Mouse (Mus musculus) layer of hippocampus, postnatal 25 days (tissue): ENCODE measurements around the gene Fam110a. TPM values are rescaled to one million over a fixed set of nuclear protein-coding genes. Genes with fewer than 3 reads are reported as not detected.

Experiments used
- DNase-seq, 2 experiments: peaks; one replicate each; pipeline ENCODE4 v3.0.0; 2022; ENCODE audit warnings: mixed read lengths in 2 of 2, low spot score in 1 of 2; ENCODE audit errors: extremely low spot score in 1 of 2
- total RNA-seq, 2 experiments: library from RNA; stranded (reverse); gene quantifications; 2 replicates each; pipeline ENCODE4 v1.2.3; 2021

The Fam110a gene
- total RNA-seq, 2 experiments from 2014 or later = 7.7 to 8.5 TPM

DNA sequence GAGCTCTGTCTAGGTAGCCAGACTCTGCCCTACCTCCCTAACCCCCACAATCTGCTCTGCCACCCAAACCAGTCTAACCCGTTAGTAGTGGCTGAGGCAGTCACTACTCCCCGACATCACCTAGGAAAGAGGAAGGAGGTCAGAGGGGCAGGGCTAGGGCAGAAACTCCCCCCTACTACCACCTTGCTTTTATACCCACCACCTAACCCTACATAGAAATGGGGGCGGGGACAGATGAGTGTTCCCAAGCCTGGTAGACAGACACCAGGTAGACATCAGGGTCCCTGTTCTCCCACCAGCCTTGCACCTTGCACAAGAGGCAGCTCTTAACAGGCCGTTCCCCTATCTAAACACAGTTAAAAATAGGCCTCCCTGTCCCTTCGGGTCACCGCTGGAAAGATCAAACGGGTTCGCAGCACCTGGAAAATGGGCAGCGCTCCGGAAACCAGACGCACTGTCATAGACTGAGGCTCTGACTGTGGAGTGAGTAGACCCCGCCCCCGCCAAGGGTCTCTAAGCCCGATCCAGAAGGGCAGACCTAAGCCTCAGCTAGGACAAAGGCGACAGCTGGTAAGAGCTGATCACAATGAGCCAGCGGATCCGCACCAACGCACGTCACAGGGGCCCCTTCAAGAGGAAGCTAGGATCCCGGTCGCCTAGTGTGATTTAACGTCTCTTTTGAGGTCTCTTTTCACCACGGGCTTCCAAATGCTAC lies 7.0 kb downstream of the Fam110a start:
- DNase-seq = no peak

DNA sequence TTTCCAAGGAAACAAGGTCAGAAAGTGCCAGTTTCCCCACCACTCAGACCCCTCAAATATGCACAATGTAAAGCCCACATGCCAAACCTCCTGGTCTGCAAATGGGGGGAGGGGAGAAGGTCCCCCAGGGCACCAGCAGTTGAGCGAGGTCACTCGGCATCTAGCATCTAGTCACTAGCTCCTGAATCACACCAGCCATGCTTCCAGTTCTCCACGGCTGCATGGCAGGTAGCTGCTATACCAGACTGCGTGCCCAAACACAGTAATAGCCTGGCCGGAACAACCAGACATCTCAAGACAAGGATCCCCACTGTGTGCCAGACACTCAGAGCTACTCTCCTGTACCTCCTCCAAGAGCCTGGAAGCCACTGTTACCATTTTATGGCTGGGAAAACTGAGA lies 8.3 kb downstream of the Fam110a start:
- DNase-seq = no peak

DNA sequence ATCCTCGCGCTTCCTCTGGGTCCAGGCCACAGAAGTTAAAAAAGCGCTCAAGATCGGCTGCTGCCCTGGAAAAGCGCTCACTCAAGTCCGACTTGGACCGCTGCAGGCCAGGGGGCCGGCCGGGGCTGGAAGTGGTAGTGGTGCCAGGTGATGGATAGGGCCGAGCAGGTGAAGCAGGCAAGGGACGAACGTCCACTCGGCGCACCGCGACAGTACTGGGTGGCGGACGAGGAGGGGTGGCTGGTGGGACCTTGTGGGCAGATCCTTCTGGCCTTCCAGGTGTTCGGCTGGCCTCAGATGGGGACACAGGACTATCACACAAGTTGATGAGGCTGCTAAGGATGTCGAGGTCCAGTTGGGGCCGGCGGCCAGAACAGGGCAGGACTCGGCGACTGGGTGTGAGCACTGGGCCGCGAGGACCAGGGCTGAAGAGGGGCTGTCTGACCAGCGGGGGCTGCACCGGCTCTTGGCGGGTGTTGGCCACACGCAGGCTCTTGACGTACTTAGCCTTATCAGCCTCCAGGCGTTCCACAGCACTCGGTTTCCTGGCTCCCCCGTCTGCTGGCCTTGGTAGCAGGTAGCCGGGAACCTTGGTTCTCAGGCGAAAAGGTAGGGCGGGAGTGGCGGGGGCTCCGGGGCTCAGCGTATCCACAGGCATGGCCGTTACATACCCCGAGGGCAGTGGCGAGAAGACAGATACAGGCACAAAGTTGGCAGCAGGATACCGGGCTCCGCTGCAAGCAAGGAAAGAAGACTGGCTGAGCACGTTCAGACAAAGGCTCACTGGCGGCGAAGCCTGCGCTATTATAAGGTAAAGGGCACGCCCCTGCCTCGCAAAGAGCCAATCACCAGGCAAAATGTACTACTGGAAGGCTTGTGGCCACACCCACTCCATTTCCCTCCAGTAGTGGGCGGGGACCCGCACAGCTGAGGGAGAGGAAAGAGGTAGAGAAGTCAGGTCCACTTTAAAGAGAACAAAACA lies 9.5 kb downstream of the Fam110a start:
- peak in 1 of 2 experiments; percentile 51 for DNase-seq

DNA sequence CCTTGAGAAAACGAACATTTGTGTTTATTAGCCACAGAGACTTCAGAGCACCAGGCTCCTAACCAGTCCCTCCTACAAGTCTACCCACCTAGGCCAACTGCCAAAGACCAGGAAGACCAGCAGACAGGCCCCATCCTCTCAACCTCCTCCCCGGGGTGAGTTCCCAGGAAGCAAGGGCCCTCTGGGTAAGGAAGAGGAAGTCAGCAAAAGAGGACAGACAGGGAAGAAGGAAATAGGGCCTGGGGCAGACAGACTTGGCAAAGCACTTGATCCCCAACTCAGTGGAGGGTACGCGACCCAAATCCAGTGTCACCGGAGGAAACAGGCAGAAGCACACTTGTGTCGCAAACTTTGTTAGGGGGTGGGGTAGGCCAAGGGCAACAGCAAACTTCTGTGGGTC lies 10.6 kb downstream of the Fam110a start:
- DNase-seq = no peak

DNA sequence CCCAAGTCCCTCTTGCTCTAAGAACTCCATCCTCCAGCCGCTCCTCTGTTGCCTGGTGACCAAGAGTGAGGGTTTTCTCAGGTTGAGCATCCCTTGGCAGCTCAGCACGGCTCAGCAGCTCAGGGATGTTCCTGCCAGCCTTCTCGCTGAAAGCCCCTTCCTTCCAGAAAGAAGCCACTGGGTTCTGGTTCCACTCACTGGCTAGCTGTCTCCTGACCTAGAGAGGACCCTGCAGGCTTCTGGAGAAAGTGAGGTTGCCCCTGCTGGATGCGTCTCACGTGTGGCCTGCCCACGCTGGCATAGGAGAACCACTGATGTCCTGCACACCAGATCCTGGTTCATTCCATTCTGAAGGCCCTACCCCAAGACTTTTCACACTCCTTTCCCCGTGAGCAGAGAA lies 11.0 kb downstream of the Fam110a start:
- DNase-seq = no peak

DNA sequence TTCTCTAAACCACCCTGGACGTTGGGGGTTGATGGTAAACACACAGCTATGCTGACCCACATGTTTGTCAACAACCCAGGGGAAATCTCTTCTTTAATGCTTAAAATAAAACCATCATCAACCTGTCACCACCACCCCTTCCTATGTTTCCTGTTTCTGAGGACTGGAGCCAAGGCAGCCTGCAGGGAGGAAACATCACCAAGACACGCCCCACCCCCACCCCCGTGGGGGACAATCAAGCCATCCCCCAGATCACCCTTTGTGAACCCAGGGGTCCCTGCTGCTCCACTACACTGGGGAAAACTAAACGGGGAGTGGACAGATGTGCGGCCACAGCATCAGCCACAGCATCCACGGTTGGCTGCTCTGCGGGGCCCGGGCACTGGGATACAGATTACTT lies 11.6 kb downstream of the Fam110a start:
- no peak for DNase-seq

DNA sequence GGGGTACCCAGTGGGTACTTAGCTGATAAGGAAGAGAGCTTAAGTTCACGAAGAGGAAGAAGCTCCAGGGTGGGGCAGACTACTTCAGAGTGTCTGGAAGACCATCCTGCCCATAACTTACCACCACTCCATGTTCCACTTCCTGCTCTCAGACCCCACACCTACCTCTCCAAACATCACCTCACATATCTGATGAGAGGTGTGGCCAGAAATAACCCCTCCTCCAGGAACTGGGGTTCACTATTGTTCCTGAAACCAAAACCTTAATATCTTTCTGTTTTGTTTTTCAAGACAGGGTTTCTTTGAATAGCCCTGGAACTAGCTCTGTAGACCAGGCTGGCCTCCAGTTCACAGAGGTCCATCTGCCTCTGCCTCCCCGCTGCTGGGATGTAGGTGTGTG lies 12.2 kb downstream of the Fam110a start:
- DNase-seq = no peak

DNA sequence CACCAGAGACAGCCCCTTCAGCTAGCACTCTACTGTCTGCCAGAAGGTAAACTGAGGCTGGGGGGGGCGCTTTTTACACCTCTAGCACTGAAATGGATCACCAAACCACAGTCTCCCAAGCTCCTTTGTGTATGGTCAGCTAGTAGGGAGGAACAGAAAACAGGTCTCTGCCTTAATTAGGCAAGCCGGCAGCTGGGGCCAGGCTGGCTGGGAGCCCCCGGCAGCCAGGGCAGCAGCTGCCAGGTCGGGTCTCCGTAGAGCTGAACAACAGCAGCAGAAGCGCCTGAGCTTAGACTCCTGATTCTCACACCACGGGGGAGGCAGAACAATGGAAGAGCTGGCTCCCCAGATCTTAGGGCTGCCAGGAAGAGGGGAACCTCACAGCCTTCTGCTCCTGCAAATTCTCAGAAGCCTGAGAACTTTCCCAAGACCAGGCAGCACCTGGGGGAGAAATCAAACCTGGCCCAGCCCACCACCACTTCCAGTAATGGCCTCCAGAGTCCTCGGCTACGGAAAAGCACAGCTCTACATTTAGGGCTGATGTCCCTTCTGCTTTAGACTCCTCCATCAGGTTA lies 12.8 kb downstream of the Fam110a start:
- no peak for DNase-seq

DNA sequence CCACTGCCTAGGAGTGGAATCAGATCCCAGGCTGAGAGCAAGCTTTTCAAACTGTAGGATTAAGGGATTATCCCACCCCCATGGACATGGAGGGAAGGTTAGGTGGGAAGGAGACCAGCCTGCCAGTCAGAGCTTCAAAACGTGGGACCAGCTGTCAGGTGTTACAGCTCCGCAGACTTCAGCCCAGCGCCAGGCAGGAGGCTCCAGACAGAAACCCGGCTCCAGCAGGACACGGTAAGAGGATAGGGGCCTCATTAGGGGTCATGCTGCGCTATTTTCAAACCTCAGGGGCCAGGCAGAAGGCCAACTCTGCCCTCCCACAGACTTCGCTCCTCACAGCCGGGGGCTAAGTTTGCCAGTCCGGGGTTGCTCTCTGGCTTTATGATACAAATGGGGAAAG lies 16.0 kb downstream of the Fam110a start:
- DNase-seq = no peak

DNA sequence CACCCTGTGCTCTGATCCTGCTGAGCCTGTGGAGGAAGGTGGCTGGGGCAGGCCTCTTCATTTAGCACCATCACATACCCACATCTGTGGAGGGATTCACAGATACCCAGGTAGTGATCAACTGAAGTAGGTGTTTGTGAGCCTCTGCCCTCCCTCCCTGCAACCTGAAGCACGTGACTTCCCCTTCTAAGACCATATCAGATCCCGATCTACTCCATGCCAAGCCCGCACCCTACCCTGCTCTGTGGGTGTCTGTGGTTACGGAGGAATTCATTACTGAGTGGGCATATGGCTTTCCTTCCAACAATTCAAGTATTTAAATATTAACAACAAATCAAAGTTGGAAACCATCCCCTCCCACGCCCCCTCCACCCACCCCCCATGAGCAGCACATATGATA lies 16.7 kb downstream of the Fam110a start:
- no peak for DNase-seq

DNA sequence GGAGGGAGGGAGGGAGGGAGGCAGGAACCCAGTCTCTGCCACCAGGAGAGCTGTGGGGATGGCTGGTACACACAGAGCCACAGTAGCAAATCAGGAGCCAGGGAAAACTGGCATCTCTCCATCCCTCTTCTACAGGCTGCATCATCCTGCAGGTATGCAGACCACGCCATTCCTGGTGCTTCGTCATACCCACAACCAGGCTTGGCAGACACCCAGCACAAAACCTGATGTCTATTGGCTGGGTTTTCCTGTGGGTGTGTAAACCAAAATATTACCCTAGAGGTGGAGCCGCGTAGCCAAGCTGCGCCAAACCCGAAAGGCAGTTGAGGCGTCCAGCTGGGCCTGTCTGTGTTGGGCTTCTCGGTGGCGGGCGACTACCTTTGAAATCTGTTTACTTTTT lies 17.5 kb downstream of the Fam110a start:
- peak; percentile 57 to 68 for DNase-seq

DNA sequence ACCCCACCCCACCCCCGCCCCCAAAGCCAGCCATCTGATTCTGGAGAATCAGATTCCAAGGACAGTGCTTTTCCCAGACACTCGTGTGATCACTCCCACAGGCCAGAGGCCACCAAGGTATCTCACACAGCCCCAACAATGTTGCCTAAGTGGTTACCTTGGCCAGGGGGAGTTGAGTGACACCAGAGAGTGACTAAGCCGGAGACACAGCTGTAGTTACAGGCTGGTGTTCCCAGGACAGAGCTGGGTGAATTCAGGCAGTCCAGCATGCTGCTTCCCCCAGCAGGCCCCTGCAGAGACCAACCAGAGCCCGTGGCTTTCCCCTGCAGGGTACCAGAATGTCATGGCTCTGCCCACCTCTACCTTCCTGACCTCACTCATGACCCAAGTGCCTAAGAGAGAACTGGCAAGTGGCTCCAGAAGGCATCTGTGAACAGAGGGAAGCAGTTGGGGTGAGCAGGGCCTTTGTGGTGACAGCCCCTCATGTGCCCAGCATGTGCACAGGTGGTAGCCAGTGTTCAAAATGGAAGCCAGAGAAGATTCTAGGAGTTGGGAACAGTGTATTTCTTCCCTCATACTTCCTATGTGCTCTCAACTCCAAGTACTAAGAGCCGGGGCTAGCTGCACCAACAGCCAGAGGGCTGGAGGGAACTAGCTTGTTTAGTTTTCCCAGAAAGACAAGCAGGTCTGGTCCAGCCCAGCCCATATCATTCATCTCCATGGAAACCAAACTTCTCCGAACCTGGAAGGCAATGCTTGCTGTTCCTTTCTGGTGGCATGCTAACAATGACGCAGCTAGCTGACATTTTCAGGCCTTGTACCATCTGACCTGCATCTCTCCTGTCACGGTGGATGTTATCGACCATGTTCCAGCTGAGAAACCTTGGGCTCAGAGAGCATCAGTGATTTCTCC lies 18.5 kb downstream of the Fam110a start:
- DNase-seq = no peak

DNA sequence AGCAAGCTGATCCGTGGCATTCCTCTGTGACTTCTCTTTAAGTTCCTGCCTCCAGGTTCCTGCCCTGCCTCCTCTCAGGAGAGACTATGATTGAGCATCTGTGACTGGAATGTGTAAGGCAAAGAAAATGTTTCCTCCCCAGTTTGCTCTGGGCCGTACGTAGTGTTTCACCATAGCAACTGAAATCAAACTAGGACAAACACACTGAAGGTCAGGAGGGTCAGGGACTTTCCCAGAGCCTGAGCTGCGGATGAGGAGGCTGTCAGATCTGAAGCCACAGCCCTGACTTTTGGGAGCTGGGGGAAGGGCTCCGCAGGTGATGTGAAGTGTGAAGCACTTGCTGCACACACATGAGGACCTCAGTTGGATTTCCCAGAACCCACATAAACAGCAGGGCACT lies 20.7 kb downstream of the Fam110a start:
- no peak for DNase-seq

DNA sequence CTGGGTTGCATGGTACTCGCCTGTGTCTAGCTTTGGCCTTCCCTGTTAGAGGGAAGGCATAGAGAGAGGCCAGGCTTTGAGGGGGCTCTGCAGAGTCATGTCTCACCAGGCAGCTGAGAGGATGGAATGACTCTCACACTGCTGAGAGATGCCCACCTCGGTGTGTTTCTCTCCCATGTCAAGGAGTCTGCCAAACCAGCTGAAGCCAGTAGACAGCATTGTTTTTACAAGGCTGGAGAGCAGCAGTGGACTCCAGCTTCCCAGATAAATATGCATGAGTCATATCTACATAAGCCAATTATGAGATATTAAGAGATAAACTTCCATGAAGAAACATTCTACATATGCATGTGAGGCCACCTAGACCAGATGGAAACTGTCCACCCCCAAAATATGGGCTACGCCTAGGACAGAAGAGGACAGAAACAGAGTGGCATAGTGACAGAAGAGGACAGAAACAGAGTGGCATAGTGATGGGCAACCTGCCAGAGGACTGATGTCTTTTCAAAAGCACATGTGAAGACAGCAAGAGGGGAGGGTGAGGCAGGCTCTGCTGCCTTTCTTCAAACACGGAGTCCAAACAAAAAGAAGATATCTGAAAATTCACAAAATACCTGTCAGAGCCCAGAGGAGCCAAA lies 23.4 kb downstream of the Fam110a start:
- no peak for DNase-seq

DNA sequence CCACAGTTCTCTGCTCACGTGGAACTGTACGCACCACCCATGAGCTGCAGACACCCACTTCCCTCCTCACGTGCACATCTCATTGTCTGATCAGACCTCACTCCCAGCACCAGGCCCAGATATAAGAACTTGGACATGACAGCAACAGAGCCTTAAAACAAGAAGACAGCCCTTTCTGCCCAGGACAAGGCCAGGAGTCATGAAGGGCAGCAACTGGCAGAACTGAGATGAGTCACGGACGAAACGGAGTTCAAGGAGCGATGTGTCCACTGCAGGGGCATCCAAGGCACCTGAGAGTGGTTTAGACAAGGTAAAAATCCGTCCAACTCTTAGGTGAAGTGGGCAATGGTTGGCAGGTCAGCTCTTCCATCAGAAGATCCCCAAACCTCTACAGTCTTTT lies 26.4 kb downstream of the Fam110a start:
- no peak for DNase-seq

DNA sequence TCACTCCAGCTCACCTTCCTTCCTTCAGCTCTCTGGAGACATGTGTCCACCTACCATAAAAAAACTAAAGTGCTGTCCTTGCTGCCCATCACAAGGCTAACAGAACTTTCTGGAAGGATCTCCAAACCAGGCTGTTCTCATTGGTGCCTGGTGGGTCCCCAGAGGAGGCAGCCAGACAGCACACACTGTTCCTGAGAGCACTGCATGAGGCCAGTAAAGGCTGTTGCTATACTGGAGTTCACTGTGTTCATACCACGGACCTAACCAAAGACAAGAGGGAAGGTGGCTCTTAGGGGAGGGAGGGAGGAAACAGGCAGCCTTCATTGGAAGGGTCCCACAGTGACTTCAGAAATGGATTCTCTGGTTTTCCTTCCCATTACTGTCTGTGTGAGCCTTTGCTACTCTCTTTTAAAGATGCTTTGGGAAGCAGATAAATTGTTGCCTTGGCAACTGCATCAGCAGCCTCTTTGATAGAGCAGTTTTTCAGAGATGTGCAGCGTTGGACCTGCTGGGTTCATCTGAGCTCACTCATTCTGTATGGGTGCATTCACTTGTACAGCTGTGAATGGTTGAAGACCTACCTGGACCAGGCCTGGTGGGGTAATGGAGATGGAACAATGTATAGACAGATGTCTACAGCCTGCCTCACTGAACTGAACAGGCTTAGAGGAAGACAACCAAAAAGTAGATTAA lies 30.8 kb downstream of the Fam110a start:
- DNase-seq = no peak

DNA sequence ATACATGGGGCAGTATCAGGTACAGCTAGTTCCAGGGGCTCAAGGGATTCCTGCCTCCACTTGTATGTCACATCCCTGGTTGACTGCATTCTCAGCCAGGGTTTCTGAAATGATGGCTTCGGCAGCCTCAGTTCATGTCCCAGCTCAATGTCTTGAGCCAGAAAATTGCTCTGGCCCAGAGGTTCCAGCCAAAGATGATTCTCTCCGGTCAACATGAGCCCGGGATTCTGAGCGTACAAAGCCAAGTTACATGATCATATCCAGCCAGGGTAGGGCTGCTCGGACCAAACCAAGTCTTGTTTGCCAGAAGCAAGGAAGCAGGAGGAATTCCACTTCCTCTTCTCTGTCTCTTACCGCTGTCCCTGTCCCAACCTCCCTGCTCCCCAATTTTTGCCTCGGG lies 31.7 kb downstream of the Fam110a start:
- DNase-seq = no peak

DNA sequence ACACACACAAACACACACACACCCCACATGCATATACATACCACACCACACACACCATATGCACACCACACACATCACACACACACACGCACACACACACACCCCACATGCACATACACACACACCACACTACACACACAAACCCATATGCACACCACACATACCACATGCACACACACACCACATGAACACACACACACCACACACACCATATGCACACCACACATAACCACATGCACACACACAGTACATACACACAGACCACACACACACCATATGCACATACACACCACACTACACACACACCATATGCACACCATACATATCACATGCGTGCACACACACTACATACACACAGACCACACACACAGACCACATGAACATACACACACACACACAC lies 32.4 kb downstream of the Fam110a start:
- DNase-seq = no peak

DNA sequence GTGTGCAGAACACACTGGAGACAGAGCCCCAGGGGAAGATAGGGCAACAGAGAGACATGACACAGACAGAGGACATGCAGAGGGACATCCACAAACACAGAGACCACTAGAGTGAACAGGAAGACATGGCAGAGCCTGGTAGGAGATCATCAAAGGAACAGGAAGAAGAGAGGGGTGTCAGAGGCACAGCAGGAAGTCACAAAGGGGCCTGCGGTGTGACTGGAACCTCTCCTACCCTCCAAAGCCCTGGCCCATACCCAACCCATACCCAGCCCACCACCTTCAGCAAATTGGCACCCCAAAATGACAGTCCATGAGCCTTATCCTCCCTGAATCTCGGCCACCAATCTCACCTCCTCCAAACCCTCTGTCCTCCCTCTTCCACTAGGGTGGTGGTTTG lies 35.9 kb downstream of the Fam110a start:
- DNase-seq = no peak
